Mouse (Mus musculus) ES-E14 (cell line): ENCODE data around the gene Ptges3l.

Source experiments
- CHD2 ChIP-seq: IDR thresholded peaks from 2 replicates; pipeline ENCODE4 v1.6.1; 2014; ENCODE audit warnings: mild to moderate bottlenecking, low read depth, low read length, inconsistent platforms
- HCFC1 ChIP-seq: IDR thresholded peaks from 2 replicates; pipeline ENCODE4 v1.6.1; 2012; ENCODE audit warnings: low read length, inconsistent platforms, borderline replicate concordance; ENCODE audit not compliant: insufficient read depth
- ZC3H11A ChIP-seq: IDR thresholded peaks from 2 replicates; pipeline ENCODE4 v1.6.1; 2012; ENCODE audit warnings: low read depth, mild to moderate bottlenecking, inconsistent platforms, low read length, borderline replicate concordance
- ZNF384 ChIP-seq: IDR thresholded peaks from 2 replicates; pipeline ENCODE4 v1.6.1; 2012; ENCODE audit warnings: low read depth, low read length, inconsistent platforms

DNA sequence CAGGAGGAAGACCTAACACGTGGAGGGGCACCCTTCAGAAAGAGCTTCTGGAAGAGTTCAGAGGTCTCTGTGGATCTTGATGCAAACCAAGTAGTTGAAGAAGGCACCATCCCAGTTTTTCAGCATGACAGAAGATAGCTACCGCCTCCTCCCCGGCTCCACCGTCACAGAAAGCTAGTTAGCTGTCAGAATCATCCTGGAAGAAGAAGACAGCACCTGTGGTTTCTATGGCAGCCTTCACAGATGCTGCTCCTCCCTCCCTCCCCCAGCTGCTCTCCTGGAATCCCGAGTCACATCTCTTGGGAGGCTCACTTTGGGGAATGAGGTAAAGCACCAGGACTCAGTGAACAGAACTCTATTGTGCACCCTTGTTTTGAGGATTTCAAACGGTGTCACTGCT, 6.1 kb downstream of the Ptges3l start:
- TF ChIP-seq ZC3H11A (no peak), ZNF384 (no peak), CHD2 (no peak), HCFC1 (no peak)
